11 mouse cellular contexts compared by ENCODE assay signal in genomic region chr5:124809708-124810366, GRCm38 (mm10). TPM values are rescaled to one million over a fixed set of nuclear protein-coding genes. Genes with fewer than 3 reads are reported as not detected.
DNase-seq lines count a peak whose midpoint lies in the region; ATAC-seq lines count a peak whose summit lies in the region.
"Had no signal": no experiment of that assay in that cellular context is flagged by ENCODE, and none has a peak within 500 bp of the region (broad histone marks: within the 10 kb centered on the region; RNA-seq: fewer than 3 reads in every experiment).

No protein-coding gene starts in this region.

- H3K9ac ChIP-seq in heart, embryonic 12.5 days: no peak overlapping the region
- no peak overlapping the region for H3K9ac ChIP-seq in hindbrain, embryonic 11.5 days (ENCODE audit: low read depth, low read length)
- H3K9ac ChIP-seq: liver, embryonic 15.5 days had no signal

- H3K4me1 ChIP-seq in heart, embryonic 12.5 days (replicated peaks): no peaks in the 10 kb centered on the region
- H3K4me1 ChIP-seq in hindbrain, embryonic 11.5 days (replicated peaks; ENCODE audit: control insufficient read depth, insufficient read depth, low read length): no peaks in the 10 kb centered on the region
- H3K4me1 ChIP-seq: liver, embryonic 15.5 days had no signal

- ATAC-seq in heart, embryonic 12.5 days (ENCODE audit: insufficient number of reproducible peaks, low FRiP score): no peak
- ATAC-seq in hindbrain, embryonic 11.5 days (ENCODE audit: low FRiP score): no peak

- H3K27ac ChIP-seq in heart, embryonic 12.5 days (ENCODE audit: poor library complexity, severe bottlenecking): no peak overlapping the region
- no peak overlapping the region for H3K27ac ChIP-seq in hindbrain, embryonic 11.5 days (ENCODE audit: low read depth, low read length)
- H3K27ac ChIP-seq: liver, embryonic 15.5 days had no signal

- no peaks in the 10 kb centered on the region for H3K36me3 ChIP-seq in heart, embryonic 12.5 days
- no peaks in the 10 kb centered on the region for H3K36me3 ChIP-seq in hindbrain, embryonic 11.5 days (ENCODE audit: control insufficient read depth, insufficient read depth, low read length)
- H3K36me3 ChIP-seq: G1E; liver, embryonic 15.5 days had no signal

- no peak overlapping the region for H3K4me3 ChIP-seq in heart, embryonic 12.5 days
- no peak overlapping the region for H3K4me3 ChIP-seq in hindbrain, embryonic 11.5 days (ENCODE audit: low read depth, low read length)
- H3K4me3 ChIP-seq: liver, embryonic 15.5 days had no signal

- 0 out of 2 replicates have a peak, but pooled peaks cover 2% of the 10 kb centered on the region for H3K27me3 ChIP-seq in heart, embryonic 12.5 days (replicated peaks)
- no peaks in the 10 kb centered on the region for H3K27me3 ChIP-seq in hindbrain, embryonic 11.5 days (ENCODE audit: control insufficient read depth, insufficient read depth, low read length)
- H3K27me3 ChIP-seq: liver, embryonic 15.5 days had no signal

- no peak overlapping the region for H3K4me2 ChIP-seq in heart, embryonic 12.5 days
- H3K4me2 ChIP-seq in hindbrain, embryonic 11.5 days (replicated peaks; ENCODE audit: low read depth, low read length): no peak overlapping the region
- H3K4me2 ChIP-seq: liver, embryonic 15.5 days had no signal

- peak; percentile 65 to 73 for DNase-seq in heart, adult 18-20 months
- DNase-seq in adrenal gland, postnatal 10 days: peak; percentile 17
- peak; percentile 67 for DNase-seq in layer of hippocampus, adult 11-12 months (ENCODE audit: low spot score)
- peak; percentile 63 for DNase-seq in lung, postnatal 10 days
- no peak for DNase-seq in hindbrain, embryonic 11.5 days (ENCODE audit: low spot score)
- DNase-seq in kidney, adult 9 months: no peak
- DNase-seq in natural killer cell, adult 2 months (ENCODE audit: low spot score in 2 of 2): no peak
- DNase-seq: thymus, adult 18-20 months had no signal

- WGBS in heart, embryonic 12.5 days: 68% methylated on average over 4 of the region's 4 CpGs
- WGBS in hindbrain, embryonic 11.5 days: 93% methylated on average over 4 of the region's 4 CpGs

- H3K9me3 ChIP-seq in heart, embryonic 12.5 days (replicated peaks): peaks cover 15% of the 10 kb centered on the region
- H3K9me3 ChIP-seq in hindbrain, embryonic 11.5 days (ENCODE audit: control insufficient read depth, low read length): no peaks in the 10 kb centered on the region
- H3K9me3 ChIP-seq: liver, embryonic 15.5 days had no signal

RNA-seq across cellular contexts. Expression of gene Ccdc92, which starts 52.4 kb away (rescaled TPM):
- total RNA-seq in heart, adult 18-20 months (2021): 1 to 10 TPM; 1.1 to 1.3 TPM
- polyA plus RNA-seq in heart, embryonic 12.5 days (2016; fragmentation: Nextera tagmentation; extraction: Ambion mirVana): 4.4 and 5.1 TPM in 2 replicates
- 1 to 10 TPM; 4.3 to 6.1 TPM for total RNA-seq in adrenal gland, postnatal 10 days (2021)
- polyA plus RNA-seq in hindbrain, embryonic 11.5 days (2014; fragmentation: Nextera tagmentation; extraction: Ambion mirVana): 14.7 and 21.1 TPM in 2 replicates

RNA-seq across cellular contexts. Expression of gene Zfp664, which starts 52.7 kb away (rescaled TPM):
- 10 to 100 TPM; 37.5 to 38.4 TPM for total RNA-seq in heart, adult 18-20 months (2021)
- polyA plus RNA-seq in heart, embryonic 12.5 days (2016; fragmentation: Nextera tagmentation; extraction: Ambion mirVana): 55.4 and 62.2 TPM in 2 replicates
- total RNA-seq in adrenal gland, postnatal 10 days (2021): 10 to 100 TPM; 48.5 to 58.8 TPM
- polyA plus RNA-seq in hindbrain, embryonic 11.5 days (2014; fragmentation: Nextera tagmentation; extraction: Ambion mirVana): 150 and 168 TPM in 2 replicates

Comparison
In these comparisons a context has a peak if more than half of its experiments do, and no peak if none do; other contexts are left out.
1. DNase-seq: peak in heart, adult 18-20 months (2 of 2), adrenal gland, postnatal 10 days (single experiment), layer of hippocampus, adult 11-12 months (single experiment) and lung, postnatal 10 days (single experiment); none in hindbrain, embryonic 11.5 days (single experiment), kidney, adult 9 months (single experiment) and natural killer cell, adult 2 months (0 of 2).